Mouse (Mus musculus) brain, embryonic 18.5 days (tissue): Measurements from ENCODE around the gene Nsmce4a.

Source experiments
- DNase-seq: peaks from one replicate; pipeline ENCODE4 v3.0.0-alpha.2; 2012; ENCODE audit warnings: low read depth, low spot score

Nsmce4a gene

DNA sequence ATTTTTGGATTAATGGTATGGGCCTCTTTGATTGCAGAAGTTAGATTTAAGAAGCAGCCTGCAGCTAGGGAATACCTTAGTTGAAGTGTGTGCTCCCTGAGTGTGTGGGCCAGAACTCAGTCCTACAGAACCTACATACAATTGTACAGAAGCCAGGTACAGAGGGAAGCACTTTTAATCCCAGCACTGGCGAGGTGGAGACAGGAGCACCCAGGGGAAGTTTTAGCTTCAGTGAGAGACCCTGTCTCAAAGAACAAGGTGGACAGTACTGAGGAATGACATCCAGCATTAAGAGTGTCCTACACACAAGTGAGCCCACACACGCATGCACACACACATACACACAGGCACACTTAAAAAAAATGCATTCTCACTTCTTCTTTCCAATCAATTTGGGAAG is 5.1 kb upstream of the Nsmce4a start:
- no peak for DNase-seq

DNA sequence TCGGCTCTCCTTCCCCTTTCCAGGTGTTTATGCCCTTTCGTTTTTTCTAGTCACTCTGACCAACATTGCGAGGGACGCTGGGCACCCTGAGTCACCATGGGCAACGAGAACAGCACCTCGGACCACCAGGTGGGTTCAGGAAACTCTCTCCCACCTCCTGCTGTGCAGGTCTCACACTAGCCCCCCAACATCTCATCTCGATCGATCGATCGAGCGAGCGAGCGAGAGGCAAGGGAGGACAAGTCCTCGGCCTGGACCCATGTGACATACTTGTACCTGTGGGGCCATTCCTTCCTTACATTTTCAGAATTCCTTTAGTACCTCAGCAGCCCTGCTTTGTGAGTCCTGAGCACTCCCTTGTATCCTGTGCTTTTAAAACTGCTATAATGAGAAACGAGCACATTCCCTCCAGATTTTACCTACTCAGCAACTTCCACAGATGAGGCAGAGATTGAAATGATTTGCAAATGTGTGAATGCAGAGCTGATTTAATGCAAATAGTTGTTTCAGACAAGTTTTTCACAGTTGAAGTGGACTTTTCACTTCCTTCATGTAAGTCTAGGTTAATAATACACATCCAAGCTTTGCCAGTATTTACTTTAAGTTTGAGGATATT is 4.6 kb upstream of the Nsmce4a start, which contains the start of gene Tacc2:
TSS of gene Tacc2 (plus strand) at position 51 of the 616 bp plus-strand sequence.
- DNase-seq, result no peak

DNA sequence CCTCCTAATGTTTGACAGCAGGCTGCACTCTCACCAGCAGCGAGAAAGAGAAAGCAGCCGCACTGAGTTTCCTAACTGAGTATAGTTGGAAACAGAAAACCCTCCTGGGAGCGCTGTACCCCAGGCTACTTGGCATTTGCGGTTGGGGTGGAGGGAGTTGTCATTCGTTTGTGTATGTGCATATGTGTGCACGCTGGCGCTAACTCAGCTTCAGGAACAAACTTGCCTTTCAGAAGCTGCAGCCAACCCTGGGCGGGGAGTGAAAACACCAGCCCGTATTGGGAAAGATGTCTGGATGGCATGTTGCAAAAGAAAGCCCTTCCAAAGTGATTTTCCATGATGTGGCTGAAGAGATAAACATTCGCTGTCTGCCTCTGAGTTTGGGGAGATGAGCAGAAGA is 4.1 kb upstream of the Nsmce4a start:
- no peak for DNase-seq

DNA sequence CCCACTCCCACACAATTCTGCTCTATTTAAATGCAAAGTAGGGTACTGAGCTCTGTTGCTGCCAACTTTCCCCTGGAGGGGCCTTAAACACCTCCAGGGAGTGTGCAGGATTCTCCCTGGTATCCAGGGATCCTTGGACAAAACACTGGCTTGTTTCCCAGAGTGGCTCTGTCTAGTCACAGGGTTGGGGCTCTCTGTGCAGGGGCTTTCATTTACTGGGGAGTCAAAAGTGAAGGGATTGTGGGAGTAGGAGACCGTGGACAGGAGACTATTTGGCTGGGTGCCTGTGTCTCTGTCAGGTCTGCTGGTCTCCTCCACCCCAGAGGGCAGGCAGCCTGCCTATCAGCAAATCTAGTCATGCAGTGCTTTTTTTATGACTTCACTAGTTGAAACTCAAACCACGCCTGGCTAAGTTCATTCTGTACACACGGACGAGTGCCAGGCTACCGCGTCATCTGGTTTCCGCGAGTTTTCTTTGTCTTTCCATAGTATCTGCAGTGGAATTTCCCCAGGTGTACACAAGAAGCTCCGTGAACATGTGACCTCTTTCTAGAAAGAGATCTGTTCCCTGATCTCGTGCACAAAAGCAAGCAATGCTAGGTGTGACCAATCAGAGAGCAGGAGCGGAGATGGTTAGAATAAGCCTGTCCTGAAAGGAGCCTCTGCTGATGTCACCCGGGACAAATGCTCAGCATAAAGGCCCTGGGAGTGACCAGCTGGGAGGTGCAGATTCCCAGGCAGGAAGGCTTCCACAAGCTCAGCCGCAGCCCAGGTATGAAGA is 1.5 kb upstream of the Nsmce4a start:
- DNase-seq, result no peak

DNA sequence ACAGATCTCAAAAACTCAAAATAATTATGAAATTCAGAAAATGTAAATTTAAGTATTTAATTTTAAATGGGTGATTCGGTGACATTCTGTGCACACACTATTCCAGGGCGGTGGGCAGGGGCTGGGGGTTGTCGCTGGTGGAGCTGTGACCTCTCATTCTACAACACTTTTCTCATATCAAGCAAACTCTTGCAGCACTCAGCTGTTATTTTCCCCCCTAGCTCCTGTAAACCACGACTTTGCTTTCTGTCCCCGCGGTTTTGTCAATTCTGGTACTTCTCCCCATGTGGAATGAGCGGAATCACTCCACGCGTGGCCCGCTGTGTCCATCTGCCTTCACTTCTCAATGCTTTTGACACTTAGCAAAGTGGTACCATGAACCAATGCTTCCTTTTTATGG is 828 bp upstream of the Nsmce4a start:
- no peak for DNase-seq

DNA sequence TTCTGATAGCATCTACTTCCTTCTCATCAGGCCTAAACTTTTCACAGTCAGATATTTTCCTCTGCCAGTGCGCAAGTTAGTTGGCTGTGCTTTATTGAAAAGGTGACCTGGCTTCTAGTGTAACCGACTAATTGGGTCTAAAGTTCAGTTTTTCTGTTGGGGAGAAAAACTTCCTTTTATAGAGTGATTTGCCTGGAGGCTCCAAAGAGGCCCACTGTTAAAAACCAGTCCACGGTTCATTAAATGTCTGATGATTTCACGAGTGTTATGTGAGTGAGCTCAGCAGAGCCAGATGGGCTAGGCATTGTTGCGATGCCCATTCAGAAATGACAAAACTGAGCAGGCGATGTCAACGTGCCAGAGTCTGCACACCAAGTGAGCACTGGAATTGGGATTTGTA is 2.4 kb downstream of the Nsmce4a start:
- DNase-seq, result no peak

DNA sequence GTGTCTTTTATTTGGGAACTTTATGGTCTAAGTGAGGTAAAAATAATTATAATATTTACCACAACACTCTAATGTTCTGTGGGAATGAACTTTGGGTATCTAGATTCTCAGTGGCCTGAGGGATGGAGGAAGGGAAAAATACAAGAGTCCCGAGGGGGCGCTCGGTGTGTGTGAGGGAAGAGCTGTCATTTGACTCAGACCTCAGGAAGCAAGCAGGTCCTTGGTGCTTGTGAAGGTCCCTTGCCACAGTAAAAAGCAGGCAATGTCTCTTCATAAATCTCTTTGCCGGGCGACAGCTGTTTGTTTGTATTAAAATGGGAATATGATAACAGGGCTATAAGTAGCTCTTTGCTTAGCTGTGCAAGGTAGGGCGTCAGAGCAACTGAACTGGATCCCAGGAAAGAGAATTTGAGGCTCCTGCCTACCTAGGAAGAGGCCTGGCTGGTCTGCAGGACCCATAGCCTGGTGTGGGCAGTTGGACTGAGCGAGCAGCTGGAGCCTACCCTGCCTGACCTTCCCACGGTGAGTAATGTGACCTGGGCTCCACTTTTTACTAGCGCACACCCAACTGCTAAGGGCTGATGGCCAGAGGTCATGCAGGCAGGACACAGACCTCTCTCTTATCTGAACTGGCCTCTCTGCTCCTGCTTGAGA is 4.0 kb downstream of the Nsmce4a start:
- no peak for DNase-seq

DNA sequence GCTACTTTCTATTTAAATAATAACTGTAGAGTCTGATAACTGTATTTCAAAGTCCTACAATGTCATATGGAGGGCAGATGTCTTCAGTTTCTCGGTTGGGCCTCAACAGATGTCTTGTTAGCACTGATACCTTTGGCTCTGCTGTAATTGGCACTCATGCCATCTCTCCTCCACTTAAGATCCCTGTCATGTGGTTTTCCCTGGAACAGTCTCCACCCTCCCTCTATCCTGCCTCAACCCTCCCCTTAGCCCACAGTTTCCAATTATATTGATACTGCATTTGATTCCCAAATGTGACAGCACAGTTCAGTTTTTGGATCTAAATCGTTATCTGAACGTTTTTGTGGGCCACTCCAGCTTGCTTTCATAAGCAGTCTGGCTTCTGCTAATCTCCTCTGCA is 8.3 kb downstream of the Nsmce4a start:
- no peak for DNase-seq

DNA sequence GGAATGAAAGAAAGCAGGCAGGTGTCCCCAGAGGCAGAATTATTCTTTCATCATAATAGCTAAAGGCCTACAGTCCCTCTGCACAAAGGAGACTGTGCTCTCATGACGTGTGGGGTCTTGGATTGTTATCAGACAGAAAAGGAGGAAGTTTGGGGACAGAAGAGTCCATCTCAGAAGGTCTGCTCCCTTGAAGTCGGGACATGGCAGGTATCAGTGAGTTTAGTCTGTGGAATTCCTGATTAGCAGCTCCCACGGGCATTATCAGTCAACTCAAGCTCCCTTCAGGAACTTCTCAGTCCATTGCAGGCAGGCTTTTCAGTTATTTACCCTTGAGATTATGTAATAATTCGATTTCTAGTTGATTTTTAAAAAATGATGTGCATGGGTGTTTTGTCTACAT is 9.0 kb downstream of the Nsmce4a start:
- DNase-seq, result no peak

DNA sequence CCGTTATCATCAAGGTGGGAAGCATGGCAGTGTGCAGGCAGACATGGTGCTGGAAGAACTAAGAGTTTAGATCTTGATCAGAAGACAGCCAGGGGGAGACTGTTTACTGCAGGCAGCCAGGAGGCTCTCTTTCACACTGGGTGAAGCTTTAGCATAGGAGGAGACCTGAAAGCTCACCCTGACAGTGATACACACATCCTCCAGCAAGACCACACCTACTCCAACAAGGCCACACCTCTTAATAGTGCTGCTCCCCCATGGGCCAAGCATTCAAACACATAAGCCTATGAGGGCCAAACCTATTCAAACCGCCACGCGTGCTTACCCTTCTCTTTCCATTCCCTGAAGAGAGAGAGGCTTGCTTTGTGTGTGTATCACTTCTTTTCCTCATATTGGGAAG is 9.6 kb downstream of the Nsmce4a start:
- no peak for DNase-seq

DNA sequence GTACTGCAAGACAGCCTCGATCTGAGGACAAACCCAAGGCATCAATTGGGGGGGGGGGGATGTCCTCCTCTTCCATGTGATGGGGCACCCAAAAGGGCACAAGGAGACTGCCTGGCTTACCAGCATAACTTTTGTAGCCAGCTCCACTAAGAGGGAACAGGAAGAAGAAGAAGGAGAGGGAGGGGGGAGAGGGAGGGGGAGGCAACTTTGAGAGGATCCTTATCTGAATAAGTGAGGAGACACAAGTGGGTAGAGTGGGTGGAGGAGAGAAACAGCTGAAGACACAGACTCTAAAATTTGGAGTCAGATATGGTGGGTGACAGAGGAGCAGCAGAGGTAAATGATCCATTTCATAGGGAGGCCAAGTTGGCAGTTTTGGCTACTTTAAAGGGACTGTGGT is 12.0 kb downstream of the Nsmce4a start:
- DNase-seq, result no peak

DNA sequence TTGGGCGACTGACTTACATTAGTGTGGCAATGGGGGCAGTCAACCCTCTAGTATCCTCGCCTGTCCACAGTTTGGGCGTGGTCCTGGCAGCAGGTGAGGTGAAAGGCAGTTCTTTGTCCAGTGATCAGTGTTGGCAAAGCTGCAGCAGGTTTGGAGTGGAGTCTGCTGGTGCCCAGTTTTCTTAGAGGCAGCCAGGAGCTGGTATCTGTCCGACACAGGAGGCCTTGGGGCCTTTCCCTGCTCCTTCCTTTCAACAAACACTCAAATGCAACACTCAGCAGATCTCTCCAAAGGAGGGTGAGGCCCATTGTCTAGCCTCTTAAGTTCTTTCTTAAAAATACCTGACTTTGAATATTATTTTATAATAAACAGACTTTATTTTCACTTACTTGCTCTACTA is 14.3 kb downstream of the Nsmce4a start:
- DNase-seq, result no peak

DNA sequence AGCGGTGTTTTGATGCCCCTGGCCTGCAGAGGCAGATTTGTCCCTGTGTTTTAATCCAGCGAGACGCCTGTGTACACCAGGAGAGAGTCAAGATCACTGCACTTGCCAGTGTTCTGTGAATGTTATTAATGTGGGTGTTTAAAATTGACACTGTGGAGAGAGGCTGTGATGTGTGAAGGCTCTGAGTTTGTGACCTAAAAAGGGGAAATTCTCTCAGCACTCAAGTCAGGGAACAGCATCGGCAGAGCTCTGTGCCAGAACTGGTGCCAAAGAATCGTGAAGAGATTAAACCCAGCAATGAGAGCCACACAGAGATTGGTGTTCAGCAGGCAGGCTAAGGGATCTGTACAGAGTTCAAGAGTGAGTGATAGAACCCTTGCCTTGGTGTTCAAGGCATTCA is 17.3 kb downstream of the Nsmce4a start:
- no peak for DNase-seq

DNA sequence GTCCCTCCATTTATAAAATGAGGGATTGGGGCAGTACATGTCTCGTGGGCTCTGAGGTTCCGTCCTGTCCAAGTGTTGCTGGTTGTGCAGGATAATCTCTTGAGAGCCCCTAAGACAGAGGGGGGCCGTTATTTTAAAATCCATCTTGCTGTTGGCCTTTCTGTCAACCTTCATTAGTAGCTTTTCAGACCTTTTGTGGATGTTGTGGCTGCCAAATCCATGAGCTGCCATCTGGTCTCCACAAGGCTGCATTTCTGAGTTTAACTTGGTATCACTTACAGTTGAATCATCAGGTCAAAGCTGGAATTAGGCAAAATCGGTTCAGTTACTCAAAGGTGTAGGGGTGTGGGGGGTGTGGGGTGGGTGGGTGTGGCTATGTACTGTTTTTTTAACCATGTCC is 19.6 kb downstream of the Nsmce4a start:
- no peak for DNase-seq

DNA sequence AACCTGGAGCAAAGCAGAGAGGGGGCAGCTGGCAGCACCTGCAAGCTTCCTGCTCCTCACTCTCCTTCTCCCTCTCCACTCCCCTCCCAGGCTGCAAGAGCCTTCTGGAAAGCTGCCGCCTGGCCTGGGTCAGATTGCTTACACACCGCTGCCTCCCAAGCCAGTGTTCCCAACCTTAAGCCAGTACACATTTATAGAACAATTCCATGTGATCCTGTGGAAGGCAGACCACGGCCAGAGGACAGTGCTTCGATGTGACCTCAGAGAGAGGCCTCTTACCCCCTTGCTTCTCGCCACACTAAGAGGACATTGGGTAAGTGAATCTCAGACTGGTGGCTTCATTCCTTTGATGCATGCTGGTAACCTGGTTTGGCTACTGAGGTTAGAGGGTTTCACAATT is 20.1 kb downstream of the Nsmce4a start:
- no peak for DNase-seq

DNA sequence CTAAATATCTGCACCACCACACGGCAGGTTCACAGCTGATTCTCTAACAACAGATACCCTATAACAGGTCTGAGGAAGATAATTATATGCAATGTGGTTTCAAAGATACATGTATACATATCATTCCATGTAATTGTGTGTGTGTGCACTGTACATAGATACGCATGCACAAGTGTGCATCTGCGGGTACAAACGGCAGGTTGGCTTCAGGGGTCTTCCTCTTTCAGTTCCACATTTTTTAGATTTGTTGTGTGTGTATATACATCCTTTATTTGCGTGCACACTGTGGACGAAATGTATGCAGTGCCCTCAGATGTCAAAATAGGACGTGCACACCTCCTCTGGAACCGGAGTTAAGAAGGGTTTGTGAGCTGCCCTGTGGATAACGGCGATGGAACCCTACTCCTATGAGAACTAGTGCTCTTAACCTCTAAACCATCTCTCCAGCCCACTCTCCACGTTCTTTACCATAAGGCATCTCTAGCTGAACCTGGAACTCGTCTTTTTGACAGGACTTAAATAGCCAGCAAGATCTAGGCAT is 25.2 kb downstream of the Nsmce4a start:
- DNase-seq, result no peak

DNA sequence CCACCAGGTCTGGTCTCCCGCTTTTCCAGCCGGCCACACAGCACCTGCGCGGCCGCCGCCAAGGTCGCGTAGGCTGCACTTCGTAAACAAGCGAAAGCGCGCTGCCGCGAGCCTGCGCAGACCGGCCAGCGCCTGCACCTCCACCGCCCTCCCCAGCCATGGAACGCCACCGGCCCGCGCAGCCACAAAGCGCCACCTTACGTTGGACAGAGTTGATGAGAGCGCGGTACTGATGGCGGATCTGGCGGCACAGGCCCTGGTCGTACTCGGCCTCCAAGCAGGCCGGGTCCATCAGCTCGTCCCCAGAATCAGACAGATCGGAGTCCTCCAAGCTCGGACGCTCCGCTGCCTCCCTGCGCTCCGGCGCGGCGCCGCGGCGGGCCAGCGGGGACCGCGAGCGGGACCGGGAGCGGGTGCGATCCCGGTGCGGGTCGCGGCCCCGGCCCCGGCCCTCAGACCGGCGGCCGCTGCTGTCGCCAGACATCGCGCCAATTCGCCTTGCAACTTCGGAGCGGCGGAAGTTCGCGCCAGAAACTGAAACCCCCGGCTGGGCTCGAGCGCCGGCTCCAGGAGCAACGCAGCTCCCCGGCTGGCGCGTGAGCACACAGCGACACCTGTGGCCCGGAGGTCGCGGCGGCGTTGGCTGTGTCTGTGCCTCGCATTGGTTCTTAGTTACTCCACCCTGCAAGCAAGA is 26.0 kb downstream of the Nsmce4a start:
- DNase-seq, result peak; percentile 64

DNA sequence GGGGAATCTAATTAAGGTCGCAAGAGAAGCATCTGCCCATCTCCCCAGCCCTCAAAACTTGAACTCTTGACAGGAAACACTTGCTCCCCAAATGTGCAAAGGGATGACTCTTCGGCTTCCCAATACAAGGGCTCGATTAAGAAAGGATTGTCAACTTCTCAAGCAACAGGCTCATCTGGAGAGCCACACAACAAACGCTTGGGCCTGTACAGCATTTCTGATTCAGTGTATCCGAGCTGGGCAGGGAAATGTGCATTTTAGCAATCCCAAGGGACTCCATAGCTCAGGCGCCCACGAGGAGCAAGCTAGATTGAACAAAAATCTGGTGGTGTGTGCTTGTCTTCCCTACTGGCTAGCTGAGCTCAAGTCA is 26.5 kb downstream of the Nsmce4a start:
- no peak for DNase-seq

DNA sequence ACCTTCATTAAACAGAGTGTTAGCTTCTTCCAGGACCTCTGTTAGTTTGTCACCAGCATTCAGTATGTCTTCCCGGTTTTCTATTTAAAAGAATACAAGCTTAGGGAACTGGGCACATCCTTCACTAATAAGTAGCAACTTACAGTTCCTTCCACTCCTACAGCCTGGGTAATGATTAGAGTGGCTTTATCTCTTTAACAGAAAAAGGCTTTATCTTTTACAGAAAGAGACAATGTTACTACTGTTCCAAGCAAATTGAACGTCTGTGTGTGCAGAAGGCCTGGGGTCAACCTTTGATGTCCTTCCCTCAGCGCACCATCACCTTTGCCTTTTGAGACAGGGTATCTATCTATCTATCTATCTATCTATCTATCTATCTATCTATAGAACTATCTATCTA is 27.0 kb downstream of the Nsmce4a start:
- DNase-seq, result no peak

DNA sequence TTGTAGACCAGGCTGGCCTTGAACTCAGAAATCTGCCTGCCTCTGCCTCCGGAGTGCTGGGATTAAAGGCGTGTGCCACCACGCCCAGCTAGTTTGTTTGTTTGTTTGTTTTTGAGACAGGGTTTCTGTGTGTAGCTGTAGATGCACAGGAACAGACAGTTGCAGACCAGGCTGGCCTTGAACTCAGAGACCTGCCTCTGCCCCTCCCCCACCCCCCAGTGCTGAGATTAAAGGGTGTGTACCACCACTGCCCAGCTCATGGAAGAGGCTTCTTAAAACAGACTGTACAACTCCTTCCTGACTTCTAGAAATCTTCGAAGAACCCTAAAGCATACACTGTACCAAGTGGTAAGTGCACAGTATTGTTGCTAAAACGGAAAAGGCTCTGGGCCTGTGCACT is 27.5 kb downstream of the Nsmce4a start:
- no peak for DNase-seq

DNA sequence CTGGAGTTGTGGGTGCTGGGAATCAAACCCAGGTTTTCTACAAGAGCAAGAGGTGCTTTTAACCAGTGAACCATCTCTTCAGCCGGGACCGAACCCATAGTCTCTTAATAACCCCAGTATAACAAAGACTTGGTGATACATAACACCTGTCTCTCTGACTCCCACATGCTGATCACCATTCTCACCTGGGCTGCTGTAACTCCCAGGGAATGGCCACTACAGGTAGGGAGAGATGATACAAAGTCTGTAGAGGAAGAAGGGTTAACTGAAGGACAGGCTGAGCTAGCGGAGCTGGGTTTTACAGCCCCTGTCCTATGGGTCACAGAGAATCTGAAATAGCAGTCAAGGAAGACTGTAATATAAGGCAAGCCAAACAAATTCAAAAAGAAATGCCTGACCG is 29.7 kb downstream of the Nsmce4a start:
- DNase-seq, result no peak

DNA sequence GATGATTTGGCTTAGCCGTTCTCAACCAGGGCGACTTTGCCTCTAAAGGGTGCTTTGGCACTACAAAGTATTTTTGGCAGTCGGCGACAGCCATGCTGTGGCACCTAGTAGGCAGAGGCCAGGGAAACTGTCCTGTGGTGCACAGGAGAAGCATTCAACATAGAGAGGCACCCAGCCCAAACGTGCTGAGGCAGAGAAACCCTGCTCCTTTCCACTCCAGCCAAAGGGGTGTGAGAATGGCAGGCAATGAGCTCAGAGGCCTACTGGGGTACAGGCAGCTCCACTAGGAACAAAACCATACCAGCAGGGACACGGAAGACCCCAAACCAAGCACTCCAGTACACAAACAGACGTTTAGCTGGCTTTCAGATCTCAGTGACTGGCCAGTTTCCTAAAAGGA is 32.7 kb downstream of the Nsmce4a start:
- no peak for DNase-seq
